Mouse (Mus musculus): ENCODE measurements at regions not wholly inside any gene's neighbourhood (a gene's known extent, or its start where the extent isn't known, plus 50 kb on each side); places are given as distances from the start of the nearest gene placed in this dataset.
A peak's percentile ranks its signal among the peaks of the same experiment; 100 is the strongest.

- Histone ChIP-seq H3K9me3 (replicated peaks; ENCODE audit: low read length) (no peaks in the 10 kb centered on the region), H3K4me1 (replicated peaks; ENCODE audit: insufficient read depth, low read length) (no peaks in the 10 kb centered on the region), H3K9ac (ENCODE audit: low read depth, low read length) (no peak overlapping the region), H3K4me2 (ENCODE audit: low read length) (no peak overlapping the region), H3K27me3 (ENCODE audit: insufficient read depth, low read length) (no peaks in the 10 kb centered on the region), H3K27ac (peak overlapping the region; percentile 75), H3K36me3 (ENCODE audit: insufficient read depth, low read length) (no peaks in the 10 kb centered on the region), H3K4me3 (replicated peaks; ENCODE audit: low read depth, low read length) (no peak overlapping the region)
- no peak for TF ChIP-seq CTCF (IDR thresholded peaks at IDR 0.05; ENCODE audit: low read depth)
- ATAC-seq (replicated peaks; ENCODE audit: low FRiP score, low read depth), result peak; percentile 82
- WGBS, result 45% methylated on average over 9 of the region's 9 CpGs
- DNase-seq (ENCODE audit: low spot score), result peak; percentile 86
Measured at GRCm38 (mm10) chr10:38908277-38908676, 57.0 kb upstream of the Lama4 start.

GRCm38 (mm10) chr10:38909152-38909732 is 56.1 kb upstream of the Lama4 start:
- Histone ChIP-seq H3K4me1 (replicated peaks; ENCODE audit: insufficient read depth, low read length) (no peaks in the 10 kb centered on the region), H3K27ac (no peak overlapping the region; the same call in 1 of the 2 replicates)

GRCm38 (mm10) chr10:38909843-38910242 is 55.5 kb upstream of the Lama4 start:
- Histone ChIP-seq H3K9ac (ENCODE audit: low read depth, low read length) (no peak overlapping the region), H3K4me2 (ENCODE audit: low read length) (no peak overlapping the region), H3K27me3 (ENCODE audit: insufficient read depth, low read length) (no peaks in the 10 kb centered on the region), H3K36me3 (ENCODE audit: insufficient read depth, low read length) (no peaks in the 10 kb centered on the region), H3K9me3 (replicated peaks; ENCODE audit: low read length) (no peaks in the 10 kb centered on the region), H3K27ac (no peak overlapping the region), H3K4me3 (replicated peaks; ENCODE audit: low read depth, low read length) (no peak overlapping the region), H3K4me1 (replicated peaks; ENCODE audit: insufficient read depth, low read length) (no peaks in the 10 kb centered on the region)
- DNase-seq (ENCODE audit: low spot score), result no peak
- no peak for TF ChIP-seq CTCF (IDR thresholded peaks at IDR 0.05; ENCODE audit: low read depth)
- WGBS, result 65% methylated on average over 2 of the region's 2 CpGs
- no peak for ATAC-seq (replicated peaks; ENCODE audit: low FRiP score, low read depth)

More at GRCm38 (mm10) chr10:38909152-38909732, 56.1 kb upstream of the Lama4 start:
- no peak overlapping the region for H3K4me2 ChIP-seq (ENCODE audit: low read length)
- DNase-seq (ENCODE audit: low spot score) (no peak), ATAC-seq (replicated peaks; ENCODE audit: low FRiP score, low read depth) (no peak)
- no peaks in the 10 kb centered on the region for H3K27me3 ChIP-seq (ENCODE audit: insufficient read depth, low read length)
- H3K9me3 ChIP-seq (replicated peaks; ENCODE audit: low read length), result no peaks in the 10 kb centered on the region
- H3K36me3 ChIP-seq (ENCODE audit: insufficient read depth, low read length), result no peaks in the 10 kb centered on the region
- H3K9ac ChIP-seq (ENCODE audit: low read depth, low read length), result no peak overlapping the region
- 65% methylated on average over 1 of the region's 1 CpGs for WGBS
- no peak for TF ChIP-seq CTCF (IDR thresholded peaks at IDR 0.05; ENCODE audit: low read depth)
- H3K4me3 ChIP-seq (replicated peaks; ENCODE audit: low read depth, low read length), result no peak overlapping the region

DNA sequence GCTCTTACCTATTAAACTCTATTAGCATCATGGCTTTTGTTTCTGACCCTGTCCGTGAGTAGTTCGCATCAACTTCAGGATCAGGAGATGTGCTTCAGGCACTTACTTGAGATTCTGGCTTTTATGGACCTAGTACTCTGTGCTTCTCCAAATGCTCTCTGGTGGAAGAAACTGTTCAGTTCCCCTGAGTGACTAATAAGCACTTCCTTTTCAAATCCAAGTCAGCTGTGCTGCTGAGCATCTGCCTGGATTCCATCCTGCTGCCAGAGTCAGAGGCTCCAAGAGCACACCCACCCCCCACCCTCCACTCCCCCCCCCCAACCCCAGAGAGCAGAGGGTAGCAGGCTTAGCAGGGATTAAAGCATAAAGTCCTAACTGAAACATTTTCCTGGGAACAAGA is 52.3 kb upstream of the Lama4 start:
- WGBS, result 81% methylated on average over 2 of the region's 2 CpGs
- ATAC-seq (replicated peaks; ENCODE audit: low FRiP score, low read depth) (no peak), DNase-seq (ENCODE audit: low spot score) (no peak)
- H3K27me3 ChIP-seq (ENCODE audit: insufficient read depth, low read length), result no peaks in the 10 kb centered on the region
- TF ChIP-seq CTCF (IDR thresholded peaks at IDR 0.05; ENCODE audit: low read depth), result no peak
- no peak overlapping the region for H3K27ac ChIP-seq
- H3K4me1 ChIP-seq (replicated peaks; ENCODE audit: insufficient read depth, low read length), result no peaks in the 10 kb centered on the region
- no peaks in the 10 kb centered on the region for H3K36me3 ChIP-seq (ENCODE audit: insufficient read depth, low read length)
- H3K9ac ChIP-seq (ENCODE audit: low read depth, low read length), result no peak overlapping the region
- H3K9me3 ChIP-seq (replicated peaks; ENCODE audit: low read length), result no peaks in the 10 kb centered on the region
- no peak overlapping the region for H3K4me2 ChIP-seq (ENCODE audit: low read length)
- no peak overlapping the region for H3K4me3 ChIP-seq (replicated peaks; ENCODE audit: low read depth, low read length)

Measured in kidney, postnatal 0 days (tissue).